Mouse (Mus musculus): ENCODE measurements around the gene Cd248.
"Not testable (repeated sequence)": the region's sequence is repeated elsewhere in the genome, so short reads cannot be mapped to it uniquely, and the experiment has no call there.

The Cd248 gene

GRCm38 (mm10) chr19:5073518-5073917 lies 5.6 kb downstream of the Cd248 start:
- no peak for DNase-seq (ENCODE audit: low spot score in 2 of 2)

- no peak for DNase-seq (ENCODE audit: low spot score in 2 of 2)
Measured at GRCm38 (mm10) chr19:5079279-5079678, 11.4 kb downstream of the Cd248 start.

DNA sequence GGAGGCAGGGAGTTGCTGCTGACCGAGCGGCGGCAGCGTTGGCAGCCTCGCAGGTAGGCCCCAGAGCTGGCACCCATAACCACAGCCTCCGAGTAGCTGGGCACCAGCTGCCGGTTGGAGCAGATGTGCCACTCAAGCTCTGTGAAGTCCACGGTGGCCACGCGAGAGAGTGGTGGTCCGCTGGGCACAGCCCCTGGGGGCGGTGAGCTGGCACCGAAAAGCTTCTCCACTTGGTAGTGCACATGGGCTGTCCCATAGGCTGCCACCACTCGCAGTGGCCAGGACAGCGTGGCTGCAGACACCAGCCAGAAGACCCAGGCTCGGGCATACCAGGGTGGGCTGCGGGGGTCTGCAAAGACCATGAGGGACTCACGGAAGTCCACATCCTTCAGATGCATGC lies 14.1 kb downstream of the Cd248 start:
- no peak for DNase-seq (ENCODE audit: low spot score in 2 of 2)

DNA sequence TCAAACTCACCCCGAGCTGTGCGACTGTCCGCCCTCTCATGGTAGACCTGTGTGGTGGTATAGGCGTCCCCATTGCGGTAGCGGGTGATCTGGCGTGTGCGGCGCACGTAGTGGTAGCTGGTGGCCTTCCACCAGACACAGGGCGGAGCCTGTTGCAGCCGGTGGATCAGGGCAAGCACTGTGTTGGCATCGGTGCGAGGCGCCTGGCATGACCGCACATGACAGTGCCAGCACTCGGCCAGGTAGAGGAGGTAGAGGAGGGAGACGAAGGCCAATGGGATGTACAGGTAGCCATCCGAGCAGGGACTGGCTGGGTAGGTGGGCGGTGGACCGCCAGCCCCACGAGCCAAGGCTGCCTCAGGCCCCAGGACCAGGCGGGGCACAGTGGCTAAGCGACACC lies 14.7 kb downstream of the Cd248 start:
- DNase-seq (ENCODE audit: low spot score in 2 of 2) = peak in 1 of 2 experiments; percentile 14

- peak in 1 of 2 experiments; percentile 31 for DNase-seq (ENCODE audit: low spot score in 2 of 2)
Measured at GRCm38 (mm10) chr19:5083961-5084833, 16.3 kb downstream of the Cd248 start.

DNA sequence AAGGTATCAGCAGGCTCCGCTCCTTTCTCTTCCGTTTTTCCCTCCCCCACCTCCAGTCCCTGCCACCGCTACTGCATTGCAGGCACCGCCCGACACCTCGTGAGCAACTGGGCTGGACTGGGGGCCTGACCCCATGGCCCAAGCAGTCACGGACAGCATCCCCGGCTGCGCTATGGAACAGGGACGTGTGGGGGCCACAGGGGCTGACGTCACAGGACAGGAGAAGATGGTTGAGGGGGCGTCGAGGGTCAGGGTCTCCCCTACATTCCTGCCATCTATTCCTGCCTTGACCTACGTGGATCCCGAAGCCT lies 16.9 kb downstream of the Cd248 start:
- peak in 1 of 2 experiments; percentile 38 for DNase-seq (ENCODE audit: low spot score in 2 of 2)

DNA sequence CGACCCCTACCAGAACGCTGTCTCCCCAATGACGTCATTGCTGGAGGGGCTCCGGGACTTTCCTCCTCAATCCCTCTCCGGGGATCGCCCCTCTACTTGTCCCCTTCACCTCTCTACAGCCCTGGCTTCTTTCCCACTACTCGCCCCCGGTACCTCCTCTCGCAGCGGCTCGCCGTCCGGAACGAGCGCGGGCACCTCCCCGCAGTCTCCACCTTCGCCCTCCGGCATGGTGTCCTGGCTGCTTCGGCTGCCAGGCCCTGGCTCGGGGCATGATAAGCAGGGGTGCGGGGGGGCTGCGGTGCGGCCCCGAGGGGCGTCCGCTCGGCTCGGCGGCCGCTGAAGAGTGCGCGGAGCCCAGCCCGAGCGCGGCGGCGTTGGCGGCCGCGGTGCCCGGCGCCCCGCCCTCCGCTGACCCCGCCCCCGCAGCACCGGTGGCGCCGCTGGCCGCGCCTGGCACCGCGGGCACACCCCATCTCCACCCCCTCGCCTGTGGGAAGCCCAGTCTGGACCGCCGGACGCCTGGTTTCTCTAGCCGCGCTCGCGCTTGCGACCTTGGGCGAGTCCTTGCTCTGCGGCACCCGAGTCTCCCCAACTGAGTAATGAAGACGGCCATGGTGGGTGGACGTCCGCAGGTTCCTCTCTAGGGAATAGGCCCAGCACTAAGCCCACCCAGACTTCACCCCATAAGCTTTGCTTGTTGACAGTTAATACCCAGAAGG lies 17.4 kb downstream of the Cd248 start, which contains the start of gene Tmem151a:
TSS of gene Tmem151a (minus strand) at position 387 of the 719 bp plus-strand sequence.
- DNase-seq (ENCODE audit: low spot score in 2 of 2) = peak in 1 of 2 experiments; percentile 34

- DNase-seq (ENCODE audit: low spot score in 2 of 2) = not testable (repeated sequence)
Measured at GRCm38 (mm10) chr19:5086533-5086932, 18.7 kb downstream of the Cd248 start.

DNA sequence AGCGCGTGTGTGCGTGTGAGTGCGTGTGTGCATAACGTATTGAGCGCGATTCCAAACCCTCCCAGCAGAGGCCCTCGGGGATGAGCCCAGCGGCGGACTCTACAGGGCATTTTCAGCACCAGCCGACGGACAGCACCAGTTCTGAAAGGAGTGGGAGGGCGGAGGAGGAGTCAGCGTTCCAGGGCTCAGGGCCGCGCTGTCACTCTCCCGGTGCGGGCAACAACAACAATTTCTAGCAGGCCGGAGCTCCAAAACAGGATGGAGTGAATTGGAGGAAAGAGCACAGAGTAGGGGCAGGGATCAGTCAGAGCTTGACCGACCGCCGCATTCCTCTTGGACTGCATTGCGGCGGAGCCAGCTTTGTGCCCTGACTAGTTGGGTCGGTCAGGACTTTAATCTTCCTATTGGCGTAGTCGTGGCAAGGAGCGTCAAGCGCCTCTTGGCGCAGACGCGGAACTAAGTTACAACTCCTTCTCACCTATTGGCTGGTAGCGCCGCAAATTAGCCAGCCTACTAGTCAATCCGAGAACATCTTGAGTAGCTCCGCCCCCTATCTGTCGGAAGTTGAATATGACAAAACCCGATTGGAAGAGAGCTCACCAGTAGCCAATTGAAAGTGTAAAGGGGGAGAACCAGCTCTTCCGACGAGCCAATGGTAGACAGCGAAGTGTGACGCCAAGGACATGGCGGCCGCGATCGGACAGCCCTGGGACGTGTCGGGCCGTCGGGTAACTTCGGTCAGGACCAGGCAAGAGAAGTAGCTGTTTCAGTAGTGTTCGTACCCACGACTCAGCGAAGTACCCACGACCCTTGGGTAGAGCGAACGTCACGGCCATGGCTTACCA lies 20.2 kb downstream of the Cd248 start, which contains the start of gene Yif1a:
TSS of gene Yif1a (plus strand) at position 655 of the 845 bp plus-strand sequence.
- DNase-seq (ENCODE audit: low spot score in 2 of 2) = peak; percentile 98

DNA sequence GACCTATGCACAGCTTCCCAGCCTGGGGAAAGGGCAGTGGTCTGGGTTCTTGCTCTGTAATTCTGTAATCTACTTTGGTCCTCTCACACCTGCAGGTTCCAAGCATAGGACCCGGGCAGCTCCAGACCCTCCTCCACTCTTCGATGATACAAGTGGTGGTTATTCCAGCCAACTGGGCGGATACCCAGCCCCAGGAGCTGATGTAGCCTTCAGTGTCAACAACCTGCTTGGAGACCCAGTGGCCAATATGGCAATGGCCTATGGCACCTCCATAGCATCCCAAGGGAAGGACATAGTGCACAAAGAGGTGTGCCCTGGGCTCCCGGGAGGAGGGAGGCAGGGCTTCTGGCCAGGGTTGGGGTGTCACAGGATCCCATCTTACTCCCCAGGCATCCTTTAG lies 21.4 kb downstream of the Cd248 start:
- DNase-seq (ENCODE audit: low spot score in 2 of 2) = no peak

- DNase-seq (ENCODE audit: low spot score in 2 of 2) = no peak
Measured at GRCm38 (mm10) chr19:5092083-5092482, 24.2 kb downstream of the Cd248 start.

GRCm38 (mm10) chr19:5093481-5094242 lies 25.8 kb downstream of the Cd248 start:
- no peak for DNase-seq (ENCODE audit: low spot score in 2 of 2)

DNA sequence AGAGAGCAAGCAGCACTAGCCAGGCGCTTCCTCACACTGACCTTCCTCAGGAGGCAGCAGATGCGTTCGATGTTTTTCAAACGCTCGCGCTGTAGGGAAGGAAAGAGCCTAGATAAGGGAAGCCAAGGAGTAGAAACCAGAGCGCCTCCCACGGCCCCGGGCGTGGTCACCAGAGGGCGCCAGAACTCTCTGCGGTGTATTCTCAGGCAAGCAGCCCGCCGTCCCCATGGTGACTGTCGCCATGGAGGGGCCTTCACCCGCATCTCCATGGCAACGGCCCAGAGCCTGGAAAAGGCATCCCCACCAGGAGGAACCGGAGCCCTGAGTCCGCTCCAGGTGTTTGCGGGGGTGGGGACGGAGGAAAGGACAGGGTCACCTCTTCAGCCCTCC lies 26.4 kb downstream of the Cd248 start:
- DNase-seq (ENCODE audit: low spot score in 2 of 2) = peak; percentile 91 to 98

GRCm38 (mm10) chr19:5094746-5095417 lies 27.0 kb downstream of the Cd248 start:
- DNase-seq (ENCODE audit: low spot score in 2 of 2) = no peak

GRCm38 (mm10) chr19:5095887-5096474 lies 28.1 kb downstream of the Cd248 start:
- DNase-seq (ENCODE audit: low spot score in 2 of 2) = no peak

GRCm38 (mm10) chr19:5097521-5098362 lies 29.9 kb downstream of the Cd248 start:
- DNase-seq (ENCODE audit: low spot score in 2 of 2) = no peak

GRCm38 (mm10) chr19:5098363-5099143 lies 30.7 kb downstream of the Cd248 start, which contains the start of gene Cnih2:
TSS of gene Cnih2 (minus strand) at chr19:5098521.
- DNase-seq (ENCODE audit: low spot score in 2 of 2) = no peak

DNA sequence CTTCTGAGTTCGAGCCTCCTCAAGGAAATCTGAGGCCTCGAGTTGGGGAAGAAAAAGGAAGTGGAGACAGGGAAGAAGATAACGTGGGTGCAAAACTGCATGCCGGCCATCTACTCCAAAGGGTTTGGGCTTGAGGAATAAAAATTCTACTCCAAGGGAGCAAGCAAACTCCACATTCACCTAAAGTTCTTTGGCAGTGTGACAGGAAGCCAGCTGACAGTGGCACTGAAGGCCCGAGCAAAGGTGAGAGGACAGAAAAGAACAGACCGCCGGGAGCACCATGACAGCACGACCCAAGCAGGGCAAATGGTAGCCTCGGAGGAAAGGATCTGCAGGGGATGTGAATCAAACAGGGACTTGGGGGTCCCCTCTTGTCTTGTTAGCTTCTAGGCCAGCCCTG lies 38.2 kb downstream of the Cd248 start:
- peak in 1 of 2 experiments; percentile 16 for DNase-seq (ENCODE audit: low spot score in 2 of 2)
